Mouse (Mus musculus): ENCODE results near the gene Snx13. TPM values are rescaled to one million over a fixed set of nuclear protein-coding genes. Genes with fewer than 3 reads are reported as not detected.
A peak's percentile ranks its signal among the peaks of the same experiment; 100 is the strongest.

The Snx13 gene
- total RNA-seq, 2 experiments from 2014 or later = 51.8 to 53.7 TPM

DNA sequence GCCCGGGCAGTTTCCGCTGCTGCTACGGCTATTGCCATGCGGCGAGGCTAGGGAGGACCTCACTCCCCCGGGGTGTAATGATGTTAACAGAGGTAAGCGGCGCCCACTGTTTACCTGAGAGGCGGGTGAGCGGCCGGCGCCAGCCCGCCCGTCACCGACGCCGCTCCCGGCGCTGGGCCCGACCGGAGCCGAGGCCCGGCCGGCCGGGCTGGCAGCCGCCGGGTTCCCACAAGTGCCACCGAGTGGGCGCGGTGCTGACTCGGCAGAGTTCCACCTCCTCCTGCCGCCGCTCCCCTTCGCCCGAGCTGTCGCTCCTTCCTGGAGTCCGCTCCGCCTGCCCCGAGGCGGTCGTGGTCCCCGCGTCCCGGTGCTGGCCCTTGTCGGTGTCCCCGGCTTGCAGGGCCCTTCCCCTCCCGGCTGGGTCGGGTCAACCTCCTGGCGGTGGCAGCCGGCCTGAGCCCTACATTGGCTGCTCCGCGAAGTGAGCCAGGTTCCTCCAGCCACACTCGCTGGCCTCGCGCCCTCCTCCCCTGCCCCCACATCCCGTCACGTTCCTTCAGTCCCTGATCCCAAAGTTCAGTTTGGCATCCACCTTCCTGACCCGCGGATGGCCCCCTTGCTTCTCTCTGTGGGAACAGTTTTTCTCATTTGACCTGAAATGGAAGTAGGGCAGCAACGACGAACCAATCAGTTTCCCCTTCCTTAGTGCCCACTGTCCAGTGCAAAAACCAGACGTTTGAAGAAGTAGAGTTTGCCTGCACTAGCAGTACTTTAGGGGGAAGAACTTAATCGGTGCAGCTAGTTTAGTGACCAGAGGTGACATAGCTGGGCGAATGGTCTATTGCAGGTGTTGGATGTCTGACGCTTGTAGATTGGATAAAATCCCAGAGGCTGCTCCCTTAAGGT is 587 bp downstream of the Snx13 start:
- peak; percentile 74 for DNase-seq

DNA sequence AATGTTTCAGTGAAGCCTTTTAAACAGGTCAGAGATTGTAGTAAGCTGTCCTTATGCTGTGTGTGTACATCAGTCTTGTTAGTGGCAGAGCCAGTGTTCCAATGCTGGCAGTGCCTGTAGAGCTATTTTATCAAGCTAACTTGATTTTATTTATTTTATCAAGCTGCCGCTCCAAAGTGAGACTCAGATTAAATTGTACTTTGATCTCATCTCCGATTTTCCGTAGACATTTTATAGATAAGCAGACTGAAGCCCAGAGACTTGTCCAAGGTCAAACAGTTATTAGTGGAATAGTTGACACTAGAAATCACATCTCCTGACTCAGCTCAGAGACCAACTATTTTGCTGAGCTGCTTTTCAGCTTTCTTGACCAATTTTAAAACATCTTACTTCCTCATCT is 1.9 kb downstream of the Snx13 start:
- no peak for DNase-seq

DNA sequence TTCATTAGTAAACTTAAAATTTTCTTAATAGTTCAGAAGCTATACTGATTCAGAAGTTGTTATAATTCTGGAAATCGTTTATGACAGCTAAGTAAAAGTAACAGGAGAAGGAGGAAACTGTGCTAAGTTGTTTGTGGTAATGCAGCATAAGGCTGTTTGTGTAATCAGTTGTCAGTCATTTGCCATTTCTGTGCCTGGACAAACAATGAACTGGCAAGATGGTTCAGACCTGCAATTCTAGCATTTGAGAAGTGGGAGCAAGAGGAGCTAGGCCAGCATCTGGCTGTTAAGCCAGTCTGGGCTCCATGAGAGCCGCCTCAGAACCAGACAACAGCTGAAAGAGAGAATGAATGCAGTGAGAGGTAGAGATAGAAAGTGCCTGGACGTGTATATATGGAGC is 3.5 kb downstream of the Snx13 start:
- DNase-seq = no peak

DNA sequence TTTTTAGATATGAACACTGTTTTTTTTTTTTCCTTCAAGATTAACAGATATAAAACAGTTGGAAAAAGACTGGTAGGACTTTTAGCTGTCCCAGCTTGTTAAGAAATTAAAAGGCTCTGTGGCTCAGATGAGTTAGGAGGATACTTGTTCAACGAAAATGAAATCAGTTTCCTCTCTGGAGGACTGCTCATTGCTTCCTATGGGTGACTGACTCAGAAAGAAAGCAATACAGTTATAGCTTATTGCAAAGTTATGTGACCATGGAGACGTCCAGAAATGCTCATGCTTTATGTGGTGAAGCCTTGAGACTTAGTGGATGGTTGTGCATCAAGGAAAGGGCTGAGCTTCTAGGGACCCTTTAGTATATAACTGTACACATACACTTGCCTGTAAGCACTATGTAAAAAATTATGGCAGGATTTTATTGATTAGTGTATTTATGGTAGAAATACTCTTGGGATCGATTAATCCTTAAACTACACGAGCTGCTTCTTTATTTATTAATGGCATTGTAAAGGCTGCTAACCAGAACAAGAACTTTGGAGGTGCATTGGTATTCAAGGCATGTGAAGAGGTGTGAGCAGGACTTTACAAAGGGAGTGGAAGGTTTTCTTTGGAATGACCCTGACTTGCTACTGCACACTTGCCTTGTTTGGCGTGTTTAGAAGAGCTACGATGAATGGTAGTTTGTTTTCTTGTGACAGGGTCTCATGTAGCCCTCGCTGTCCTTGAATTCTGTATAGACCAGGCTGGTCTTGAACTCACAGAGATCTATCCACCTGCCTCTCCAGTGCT is 4.2 kb downstream of the Snx13 start:
- DNase-seq = no peak

DNA sequence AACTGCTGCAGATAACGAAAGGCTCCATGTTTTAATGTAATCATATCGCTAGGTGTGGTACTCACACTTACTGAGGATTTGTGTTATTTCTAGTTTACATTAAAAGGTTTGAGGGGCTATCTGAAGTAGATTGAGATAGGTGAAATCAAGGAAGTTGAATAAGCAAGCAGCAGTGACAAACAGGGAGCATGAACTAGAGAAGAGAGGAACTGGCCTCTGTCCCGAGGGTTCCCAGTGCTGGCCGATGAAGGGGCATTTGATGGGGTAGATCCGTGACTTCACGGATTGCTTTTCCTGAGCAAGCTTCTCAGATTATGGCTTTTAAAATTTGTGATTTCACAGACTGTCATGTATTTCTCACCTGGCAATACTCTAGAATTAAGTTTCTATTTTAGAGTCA is 7.4 kb downstream of the Snx13 start:
- DNase-seq = no peak

DNA sequence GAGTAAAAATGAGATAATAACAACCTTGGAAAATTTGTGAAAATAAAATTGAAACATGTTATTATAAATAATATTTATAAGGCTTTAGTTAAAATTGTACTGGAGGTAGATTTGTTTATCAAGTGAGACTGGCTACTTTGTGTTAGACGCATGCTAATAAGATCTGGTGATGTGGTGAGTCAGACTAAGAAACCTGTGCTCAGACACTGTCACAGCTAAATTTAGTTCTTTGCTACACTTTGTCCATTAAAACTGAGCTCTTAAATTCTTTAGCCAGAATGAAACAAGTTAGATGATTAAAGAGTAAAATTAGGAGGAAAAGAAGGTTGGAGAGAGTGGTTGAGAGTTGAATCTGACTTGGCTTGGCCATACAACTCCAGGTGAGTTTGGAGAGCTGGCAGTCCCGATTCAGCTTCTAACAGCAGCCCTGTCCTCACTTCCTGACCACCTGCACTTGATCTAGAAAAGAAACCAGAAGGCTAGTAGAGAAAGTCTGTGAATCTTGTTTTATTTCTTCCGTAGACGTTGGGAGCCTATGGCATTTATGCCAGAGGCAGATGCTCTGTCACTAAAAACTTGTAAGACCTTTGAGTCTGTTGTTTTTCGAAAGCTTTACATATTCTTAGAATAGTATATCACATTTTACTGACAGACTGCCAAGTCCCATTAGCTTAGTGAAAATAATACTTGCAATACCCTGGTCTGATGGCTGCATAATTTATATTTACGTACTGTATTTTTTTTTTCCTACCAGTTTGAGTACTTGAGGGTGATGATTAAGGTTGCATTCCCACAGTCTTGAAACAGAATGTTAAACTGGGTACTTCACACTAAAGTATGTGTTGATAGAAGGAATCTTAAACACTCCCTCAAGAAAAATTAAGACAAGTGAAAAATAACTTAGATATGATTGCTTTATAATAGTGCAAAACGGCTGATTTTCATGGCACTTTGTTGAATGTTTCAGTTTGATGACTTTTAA is 8.4 kb downstream of the Snx13 start:
- no peak for DNase-seq

DNA sequence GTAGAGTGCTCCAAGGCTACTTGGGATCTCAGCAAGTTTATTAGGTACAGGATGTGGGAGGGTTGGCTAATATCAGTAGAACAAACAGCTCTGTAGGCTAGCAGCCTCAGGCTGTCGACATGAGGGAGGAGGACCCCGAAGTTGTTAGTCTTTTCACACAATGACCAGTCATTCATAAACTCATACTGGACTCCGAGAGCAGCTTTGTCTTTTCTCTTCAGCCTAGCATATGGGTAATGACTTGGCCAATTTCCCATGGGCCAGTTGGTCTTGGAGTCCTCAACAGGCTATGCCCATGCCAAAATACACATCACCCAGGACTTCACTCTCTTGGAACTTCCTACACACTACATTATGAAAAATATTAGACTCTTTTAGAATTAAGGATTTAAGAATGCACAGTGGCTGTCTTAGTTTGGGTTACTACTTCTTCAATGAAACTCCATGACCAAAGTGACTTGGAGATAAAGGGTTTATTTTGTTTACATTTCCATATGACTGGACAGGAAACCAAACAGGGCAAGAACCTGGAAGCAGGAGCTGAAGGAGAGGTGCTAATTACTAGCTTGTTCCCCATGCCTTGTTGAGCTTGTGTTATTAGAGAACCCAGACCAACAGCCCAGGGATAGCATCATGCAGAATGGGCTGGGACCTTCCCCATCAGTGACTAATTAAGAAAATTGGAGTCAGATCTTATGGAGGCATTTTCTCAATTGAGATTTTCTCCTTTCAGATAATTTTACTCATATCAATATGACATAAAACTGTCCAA is 16.9 kb downstream of the Snx13 start:
- DNase-seq = no peak

DNA sequence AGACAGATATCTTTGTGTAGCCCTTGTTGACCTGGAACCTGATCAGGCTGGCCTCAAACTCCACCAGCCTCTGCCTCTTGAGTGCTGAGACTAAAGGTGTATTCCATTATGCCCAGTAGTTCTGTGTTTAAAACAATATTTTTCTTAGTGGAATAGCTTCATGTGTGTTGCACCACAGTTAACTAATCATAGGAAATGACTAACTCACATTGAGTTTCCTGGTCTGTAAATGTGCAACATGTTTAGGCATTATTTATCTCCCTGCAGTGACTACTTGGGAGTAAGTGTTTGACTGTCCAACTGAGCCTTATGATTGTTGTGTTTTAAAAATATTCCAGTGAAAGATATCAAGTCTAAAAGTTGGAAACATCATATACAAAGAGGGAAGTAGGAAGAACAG is 20.6 kb downstream of the Snx13 start:
- no peak for DNase-seq

DNA sequence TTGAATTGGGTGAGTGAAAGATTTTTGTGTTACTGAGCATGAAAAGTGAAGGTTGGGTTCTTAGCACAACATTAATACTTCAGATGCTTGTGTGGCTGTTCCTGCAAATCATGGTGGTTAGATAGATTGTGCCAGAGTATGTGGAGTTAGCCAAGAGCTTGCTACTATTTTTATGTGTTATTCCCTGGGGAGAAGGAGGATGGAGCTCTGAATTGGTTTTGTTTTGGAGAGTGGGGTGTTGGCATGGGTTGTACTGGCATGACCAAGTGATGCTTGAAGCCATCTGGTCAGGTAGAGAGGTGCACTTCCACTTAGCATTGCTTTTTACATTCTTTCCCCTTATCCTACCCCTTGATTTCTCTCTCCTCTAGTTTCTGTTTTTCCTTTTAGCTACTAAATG is 24.4 kb downstream of the Snx13 start:
- DNase-seq = no peak

DNA sequence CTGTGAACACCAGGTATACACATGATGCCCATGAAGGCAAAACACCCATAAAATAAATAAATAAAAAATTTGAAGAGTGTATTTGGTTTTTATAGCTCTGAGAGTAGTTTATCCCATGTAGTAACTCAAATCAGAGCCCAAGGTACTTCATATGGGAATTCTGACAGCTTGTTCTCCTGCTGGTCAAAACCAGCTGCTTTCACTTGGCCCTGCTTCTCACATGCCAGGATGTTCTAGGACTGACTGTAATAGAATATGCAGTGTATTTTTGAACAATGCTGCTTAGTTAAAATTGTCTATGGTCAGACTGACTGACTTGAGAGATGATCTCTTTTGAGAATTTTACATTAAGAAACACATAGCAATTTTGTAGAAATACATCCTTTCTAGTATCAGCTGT is 25.2 kb downstream of the Snx13 start:
- no peak for DNase-seq

DNA sequence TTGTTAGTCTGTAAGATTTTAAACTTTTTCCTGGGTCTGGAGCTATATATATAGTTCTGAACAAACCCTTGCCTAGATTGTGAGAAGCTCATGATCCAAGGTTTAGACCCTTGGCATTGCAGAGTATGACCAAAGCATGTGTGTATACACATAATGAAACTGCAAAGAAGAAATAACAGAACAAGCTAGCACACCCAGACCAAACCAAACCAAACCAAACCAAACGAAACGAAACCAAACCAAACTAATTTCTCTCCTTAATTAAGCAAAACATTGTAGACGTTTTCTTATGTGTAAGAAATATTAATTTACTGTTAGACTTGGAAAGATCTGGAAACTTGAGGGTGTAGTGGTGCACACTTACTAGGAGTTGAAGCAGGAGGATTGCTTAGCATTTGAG is 29.0 kb downstream of the Snx13 start:
- no peak for DNase-seq

DNA sequence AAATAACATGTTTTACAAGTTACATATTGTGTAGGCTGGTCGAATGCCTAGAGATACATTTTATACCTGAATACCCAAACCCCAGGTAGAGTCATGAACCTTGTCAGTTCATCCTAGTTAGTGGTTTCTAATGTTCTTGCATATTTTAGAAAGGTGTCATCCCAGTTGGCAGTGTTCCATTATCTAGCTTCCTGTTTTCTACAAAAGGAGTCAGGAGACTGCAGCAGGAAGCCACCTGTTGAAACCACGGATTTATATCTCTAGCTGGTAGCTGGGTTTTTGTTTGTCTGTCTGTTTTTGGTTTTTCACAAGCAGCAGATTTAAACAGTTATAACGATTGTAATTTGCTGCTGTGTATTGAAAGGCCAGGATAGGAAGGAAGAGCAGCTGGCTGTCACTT is 76.6 kb downstream of the Snx13 start:
- DNase-seq = no peak

DNA sequence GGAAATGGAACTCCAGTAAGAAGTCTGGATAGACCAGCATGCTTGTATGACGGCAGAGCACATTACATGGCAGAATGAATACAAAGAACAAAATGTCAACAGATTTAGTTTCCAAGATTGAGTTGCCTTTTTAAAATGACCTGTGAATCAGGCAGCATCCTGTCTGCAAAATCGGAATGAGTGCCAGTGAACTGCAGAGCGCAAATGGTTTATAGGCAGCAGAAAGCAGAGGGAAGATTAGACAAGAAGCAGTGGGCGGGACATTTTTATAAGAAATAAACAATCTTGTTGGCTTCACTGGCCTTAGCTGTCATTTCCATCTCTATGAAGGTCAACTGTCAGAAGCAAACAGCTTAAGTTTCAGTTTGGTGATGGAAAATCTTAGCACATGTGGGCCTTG is 106.2 kb downstream of the Snx13 start:
- DNase-seq = no peak

DNA sequence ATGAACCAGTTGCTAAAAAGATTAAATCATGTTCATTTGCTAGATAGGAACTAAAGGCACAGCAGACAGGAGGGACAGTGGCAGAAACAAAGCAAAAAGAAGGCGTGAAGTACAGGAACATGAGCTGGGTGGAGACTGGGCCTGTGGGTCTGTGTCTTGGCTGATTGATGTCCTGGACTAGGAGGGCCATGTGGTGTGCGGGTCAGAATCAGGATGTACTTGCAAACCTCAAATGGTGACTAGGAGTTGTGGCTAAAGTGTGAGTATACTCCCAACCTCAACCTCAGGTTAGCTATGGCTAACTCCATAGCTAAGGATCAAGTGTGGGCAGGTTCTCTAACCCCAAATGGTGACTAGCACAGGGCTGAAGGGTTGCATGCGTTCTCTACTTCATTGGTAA is 107.2 kb downstream of the Snx13 start:
- no peak for DNase-seq

DNA sequence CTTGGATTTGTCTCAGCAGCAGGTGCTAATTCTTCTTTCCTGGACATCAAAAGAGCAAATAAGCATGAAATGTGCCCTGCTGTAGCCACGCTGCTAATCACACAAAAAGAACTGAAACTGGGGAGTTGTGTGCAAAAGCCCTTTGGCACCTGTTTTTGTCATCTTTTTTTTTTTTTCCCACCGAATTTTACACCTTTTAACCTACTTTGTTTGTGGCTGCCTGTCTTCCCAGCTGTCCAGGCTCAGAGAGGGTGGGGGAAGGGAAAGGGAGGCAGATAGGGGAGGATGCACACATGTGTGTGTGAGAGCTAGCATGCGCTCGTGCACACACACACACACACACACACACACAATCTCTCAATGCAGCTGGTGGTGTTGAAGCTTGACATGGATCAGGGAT is 110.3 kb downstream of the Snx13 start:
- DNase-seq = no peak

DNA sequence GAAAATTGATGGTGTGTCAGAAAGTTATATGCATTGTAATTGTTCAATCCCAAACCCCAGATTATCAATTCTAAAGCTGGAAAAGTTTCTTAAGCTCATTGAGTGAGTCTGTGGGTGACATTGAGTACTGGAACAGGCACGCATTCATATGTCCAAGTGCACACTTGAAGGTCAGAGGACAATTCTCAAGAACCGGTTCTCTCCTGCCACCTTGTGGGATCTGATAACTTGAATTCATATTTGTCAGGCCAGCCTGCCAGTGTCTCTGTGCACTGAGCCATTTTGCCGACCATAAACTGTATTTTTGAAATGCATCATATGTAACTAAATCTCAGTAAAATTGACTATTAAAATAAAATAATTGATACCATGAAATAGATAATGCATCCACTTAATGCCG is 114.7 kb downstream of the Snx13 start:
- DNase-seq = no peak

DNA sequence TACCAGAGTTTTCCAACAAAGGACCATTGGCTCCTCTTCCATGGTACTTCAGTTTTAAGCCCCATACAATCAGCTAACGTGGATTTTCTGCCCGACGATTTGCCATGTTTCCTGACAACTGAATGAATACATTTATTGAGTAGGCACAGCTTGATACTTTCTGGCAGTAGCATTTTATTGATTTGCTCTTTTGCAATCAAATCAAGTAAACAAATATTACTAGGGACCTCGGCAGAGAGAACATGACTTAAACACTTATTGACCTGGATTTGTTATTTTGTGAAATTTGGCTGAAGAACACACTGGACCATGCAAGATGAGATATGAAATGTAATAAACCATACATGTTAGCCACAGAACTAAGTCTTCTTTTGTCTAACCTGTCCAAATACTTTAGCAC is 123.3 kb downstream of the Snx13 start:
- DNase-seq = no peak

DNA sequence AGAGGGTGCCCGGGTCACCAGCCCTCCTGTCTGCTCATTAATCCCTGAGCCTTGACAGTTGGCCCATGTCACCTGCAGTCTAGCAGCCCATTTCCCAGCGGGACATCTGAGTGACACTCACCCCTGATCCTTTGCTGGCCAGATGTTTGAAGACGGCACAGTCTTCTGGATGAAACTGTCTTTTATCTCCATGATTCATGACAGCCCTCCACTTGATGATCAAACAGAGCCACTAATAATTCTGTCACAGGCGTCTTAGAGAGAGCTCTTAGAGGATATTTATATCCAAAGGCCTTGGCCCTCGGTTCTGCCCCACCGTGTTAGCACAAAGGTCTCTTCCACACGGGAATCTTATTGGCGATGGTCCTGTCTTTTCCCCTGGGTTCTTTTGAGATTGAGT is 129.0 kb downstream of the Snx13 start:
- no peak for DNase-seq

DNA sequence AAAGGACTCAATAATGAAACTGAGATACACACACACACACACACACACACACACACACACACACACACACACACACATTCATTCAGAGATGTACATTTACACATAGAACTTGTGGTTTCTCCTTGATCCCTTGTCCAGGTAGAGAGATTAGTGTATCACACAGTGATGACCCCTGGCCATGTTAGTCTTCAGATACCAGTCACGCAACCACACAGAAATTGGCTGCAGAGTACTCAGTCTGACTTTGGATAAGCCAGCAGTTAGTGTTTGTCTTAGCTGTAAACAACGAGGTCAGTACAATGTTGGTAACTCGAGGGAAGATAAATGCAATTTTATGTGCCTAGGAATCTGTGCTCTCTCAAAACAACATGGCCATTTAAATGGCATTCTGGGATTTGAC is 129.6 kb downstream of the Snx13 start:
- no peak for DNase-seq

DNA sequence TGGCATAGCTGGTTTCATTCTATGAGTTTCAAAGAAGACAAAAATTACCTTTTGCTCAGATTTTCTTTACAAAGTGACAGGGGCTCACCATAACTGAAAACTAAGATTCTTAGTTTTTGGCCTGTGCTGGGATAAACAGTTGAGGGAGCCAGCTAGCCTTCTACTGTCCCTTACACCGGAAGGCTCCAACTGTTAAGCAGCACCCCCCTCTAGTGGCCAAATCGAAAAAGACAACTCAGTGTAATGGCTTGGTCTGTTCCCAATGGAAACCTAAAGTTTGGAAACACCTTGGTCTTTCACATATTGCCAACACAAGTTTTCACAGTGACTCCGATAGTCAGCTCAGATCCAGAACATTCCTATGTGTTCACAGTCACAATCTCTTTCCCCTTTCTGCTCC is 135.7 kb downstream of the Snx13 start:
- DNase-seq = peak; percentile 89

DNA sequence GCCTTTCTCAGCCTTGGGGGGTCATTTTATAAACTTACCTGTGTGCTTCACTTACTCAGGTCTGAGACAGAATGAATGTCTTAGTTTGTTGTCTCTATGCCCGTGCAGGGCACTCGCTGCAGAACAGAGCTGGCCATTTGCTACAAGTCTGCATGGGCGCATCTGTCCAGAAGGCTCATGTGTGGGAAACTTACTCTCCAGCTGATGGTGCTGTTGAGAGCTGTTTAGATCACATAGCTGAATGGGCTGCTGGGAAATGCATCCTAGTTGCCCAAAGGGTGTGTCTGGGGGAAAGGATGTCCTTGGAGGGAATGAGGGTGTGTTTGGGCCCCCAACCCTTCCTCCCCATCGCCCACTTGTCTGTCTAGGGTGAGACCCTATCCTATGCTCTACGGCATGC is 137.3 kb downstream of the Snx13 start:
- DNase-seq = no peak
